Mouse (Mus musculus): ENCODE results near the gene Myo9b.
"Not testable (repeated sequence)": the region's sequence is repeated elsewhere in the genome, so short reads cannot be mapped to it uniquely, and the experiment has no call there.

DNA sequence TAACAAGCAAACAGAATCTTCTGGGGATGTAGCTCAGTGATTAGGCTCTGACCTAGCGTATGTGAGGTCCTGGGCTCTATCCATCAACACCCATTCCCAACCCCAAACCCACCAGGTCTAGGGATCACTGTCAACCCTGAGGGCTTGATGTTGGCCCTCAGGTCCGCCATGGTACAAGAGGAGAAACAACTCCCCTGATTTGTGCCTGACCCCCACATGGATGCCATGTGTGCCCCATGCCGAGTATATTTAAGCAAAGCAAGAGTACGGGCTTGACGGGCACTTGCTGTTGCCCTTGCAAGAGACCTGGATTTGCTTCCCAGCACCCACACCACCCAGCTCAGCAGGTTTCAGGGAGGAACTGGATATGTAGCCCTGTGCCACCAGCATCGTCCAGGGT lies 4.2 kb upstream of the Myo9b start:
- TF ChIP-seq FLI1 (IDR thresholded peaks at IDR 0.05; ENCODE audit: low read length); GATA1 (IDR thresholded peaks at IDR 0.05; ENCODE audit: borderline replicate concordance, low read length): not testable (repeated sequence)

Data from megakaryocyte, embryonic 14.5 days (primary cell).